Mouse (Mus musculus): ENCODE results near the gene Gm11037. TPM values are rescaled to one million over a fixed set of nuclear protein-coding genes. Genes with fewer than 3 reads are reported as not detected.
"Not testable (repeated sequence)": the region's sequence is repeated elsewhere in the genome, so short reads cannot be mapped to it uniquely, and the experiment has no call there.

Gm11037 gene
- not detected for total RNA-seq (2021)

DNA sequence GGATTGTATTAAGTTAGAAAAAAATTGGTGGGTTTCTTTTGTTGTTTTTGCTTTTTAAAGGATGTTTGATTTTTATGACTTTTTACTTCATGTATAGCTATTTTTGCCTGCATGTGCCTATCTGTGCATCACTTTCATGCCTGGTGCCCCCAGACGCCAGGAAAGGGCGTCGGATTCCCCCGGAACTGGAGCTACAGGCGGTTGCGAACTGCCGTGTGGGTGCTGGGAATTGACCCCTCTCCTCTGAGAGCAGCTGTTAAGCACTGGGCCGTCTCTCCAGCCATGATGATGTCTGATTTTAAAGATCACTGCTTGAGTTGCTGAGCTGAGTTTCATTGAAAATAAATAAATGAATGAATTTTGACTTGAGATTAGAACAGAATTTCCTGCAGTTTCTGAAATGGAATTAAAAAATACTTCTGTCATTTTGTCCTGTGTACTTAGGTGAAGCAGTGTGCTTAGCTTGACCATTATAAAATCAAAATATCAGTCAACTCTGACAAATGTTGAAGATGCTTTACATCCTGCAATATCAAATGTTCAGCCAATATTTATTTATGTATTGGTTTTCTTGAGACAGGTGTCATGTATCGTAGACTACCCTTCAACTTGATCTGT, at the start of gene Gm11037:
TSS of gene Gm11037 (plus strand) at position 568 of the 618 bp plus-strand sequence.
- no peak for DNase-seq

DNA sequence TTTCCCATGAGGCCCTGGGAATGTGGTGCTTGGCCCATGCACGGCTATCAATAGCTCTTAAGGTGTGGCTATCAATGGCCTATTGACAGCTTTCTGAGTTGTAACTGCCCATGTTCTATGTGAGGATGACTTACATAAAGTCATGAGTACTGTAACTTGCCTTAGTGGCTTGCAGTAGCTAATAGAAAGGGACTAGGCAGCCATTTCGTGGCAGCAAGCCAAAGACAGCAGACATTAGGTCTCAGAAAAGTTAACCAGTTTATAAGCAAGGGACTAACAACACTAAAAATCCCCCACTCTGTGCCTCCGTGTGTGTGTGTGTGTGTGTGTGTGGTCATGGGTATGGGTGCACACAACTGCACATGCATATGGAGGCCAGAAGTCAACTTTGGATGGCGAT, 49.1 kb upstream of the Gm11037 start:
- DNase-seq, result no peak

DNA sequence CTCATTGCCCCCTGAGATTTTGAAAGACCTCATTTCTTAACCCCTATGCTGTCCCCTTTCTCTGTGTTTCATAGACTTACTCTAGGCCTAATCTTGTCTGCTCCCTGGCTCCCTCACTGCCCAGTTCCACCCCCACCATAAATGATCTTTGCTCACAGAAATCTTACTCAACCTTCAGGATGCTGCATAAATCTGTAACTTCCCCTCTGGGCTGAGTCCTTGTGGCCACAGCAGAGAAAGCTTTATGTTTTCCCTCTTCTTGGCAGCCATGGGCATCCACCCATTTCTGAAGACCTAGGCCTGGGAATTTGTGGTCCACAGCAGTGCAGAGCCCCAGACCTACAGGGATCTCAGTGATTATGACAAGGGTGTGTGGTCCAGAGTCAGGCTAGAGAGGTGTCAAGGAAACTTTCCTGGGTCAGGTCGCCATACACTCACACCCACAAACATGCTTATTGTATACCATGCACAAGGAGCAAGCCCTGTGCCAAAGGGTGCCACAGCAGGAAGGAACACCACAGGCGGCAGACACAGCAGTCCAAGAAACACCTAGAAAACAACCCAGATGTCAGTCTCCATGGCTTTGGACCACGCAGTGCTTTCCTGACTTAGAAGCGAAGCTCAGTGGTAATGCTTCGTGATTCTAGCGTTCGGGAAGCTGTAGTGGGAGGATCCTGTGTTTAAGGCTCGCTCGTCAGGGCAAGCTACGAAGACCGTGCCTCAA, 46.5 kb upstream of the Gm11037 start, which contains the start of gene Siglec1:
TSS of gene Siglec1 (minus strand) at position 99 of the 724 bp plus-strand sequence.
- DNase-seq, result no peak

DNA sequence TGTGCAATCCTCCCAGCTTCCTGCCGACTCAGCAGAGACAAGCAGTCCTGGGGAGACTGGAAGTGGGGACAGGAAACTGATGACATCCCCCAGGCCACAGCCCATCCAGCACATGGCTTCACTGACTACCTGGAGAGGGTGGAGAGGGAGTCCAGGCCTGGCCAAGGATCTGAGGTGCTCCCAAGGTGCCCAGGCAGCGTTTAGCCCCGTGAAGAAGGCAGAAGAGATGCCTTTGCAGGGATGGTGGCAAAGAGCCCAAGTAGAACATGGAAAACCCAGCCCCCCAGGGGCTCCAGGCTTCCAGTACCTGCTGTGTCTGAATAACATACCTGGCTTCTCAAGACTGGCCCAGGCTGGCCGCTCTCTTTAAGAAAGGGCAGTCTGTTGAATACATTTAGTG, 44.7 kb upstream of the Gm11037 start:
- no peak for DNase-seq

DNA sequence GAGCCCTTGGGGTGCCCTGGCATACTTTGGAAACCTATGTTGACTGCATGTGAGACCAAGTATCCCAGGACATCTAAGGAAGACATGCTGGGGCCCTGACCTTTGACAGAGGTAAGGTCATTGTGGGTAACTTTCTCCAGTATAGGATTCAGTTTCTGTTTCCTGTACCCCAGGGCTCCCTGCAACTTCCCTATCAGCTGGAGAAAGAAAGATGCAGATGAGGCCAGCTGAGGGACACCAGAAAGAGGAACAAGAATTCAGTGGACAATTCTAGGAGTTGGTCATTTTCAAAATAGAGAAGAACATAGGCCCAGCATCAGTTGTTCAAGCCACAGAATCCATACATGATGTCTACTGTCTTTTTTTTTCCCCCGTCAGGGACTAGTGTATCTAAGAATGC, 43.7 kb upstream of the Gm11037 start:
- DNase-seq, result no peak

DNA sequence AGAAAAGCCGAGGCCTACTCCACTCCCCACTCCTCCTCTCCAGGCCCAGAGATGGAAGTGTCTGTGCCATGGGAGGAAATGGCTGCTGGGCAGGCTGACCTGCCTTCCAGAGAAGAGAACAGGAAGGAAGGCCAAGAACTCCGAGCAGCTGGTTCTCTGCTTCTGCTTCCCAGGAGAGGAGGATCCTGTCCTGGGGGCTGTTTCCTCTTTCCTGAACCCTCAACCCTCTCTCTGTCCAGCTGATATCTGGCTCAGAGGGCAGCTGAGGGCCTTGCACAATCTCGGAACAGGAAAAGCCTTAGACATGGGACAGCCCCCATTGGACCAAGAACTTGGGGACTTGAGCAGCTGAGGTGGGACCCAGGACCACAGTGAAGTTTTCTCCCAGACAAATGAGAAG, 42.4 kb upstream of the Gm11037 start:
- no peak for DNase-seq

DNA sequence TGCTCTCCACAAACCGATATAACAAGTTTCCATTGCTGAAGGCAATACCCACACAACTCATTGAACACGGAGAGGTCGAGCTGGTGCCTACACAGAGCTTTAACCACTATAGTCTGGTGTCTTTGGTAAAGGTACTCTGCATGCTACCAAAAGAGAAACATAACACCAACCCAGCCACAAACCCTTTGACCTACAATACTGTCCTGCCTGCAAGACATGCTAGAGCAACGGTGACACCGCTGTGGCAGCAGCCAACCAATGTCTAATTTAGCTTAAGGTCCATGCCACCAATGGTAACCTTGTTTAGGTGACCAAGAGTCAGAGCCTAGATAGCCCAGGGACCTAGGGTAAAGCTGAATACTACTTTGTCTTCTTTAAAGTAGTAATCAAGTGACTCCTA, 39.7 kb upstream of the Gm11037 start:
- DNase-seq, result no peak

DNA sequence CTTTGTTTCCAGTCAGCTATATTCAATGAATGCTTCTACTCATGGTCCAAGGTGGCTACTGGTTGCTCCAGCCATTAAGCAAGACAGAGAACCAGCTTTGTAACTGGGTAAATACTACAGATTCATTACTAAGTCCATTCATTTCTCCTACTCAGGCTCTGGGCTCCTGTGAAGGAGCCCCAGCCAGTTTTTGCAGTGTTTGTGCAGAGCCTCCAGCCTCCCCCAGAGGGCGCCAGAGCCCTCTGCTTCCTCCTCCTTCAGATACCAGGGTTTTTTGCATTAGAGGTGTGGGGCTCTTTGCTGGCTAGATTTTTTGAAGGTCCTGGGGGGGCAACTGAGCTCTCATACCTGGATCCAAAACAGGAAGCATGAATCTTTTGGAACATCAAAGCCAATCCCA, 38.5 kb upstream of the Gm11037 start:
- peak; percentile 75 to 81 for DNase-seq

DNA sequence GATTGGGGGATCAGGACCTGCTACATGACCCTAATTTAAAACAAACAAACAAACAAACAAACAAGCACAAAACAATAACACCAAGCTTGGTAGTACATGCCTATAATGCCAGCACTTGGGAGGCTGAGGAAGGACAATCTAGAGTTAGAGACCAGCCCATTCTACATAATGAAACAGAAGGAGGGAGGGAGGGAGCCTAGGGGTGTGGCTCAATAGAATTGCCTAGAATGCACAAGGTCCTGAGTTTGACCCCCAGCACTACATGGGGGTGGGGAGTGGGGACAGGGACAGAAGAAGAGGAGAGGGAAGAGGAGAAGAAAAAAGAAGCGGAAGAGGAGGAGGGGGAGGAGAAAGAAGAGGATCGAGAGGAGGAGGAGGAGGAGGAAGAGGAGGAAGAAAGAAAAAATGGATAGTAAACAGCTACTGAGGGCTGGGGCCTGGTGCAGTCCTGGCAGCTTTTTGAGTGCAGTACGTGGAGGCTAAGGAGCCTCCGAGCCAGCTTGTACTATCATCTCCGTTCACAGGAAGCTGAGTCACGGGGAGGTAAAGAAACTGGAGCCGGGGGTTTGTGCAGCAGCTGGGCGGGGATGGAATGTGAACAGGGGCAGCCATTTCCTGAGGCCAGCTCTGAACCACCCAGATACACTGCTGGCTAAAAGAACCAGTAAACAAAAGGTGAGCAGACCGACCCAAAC, 37.0 kb upstream of the Gm11037 start:
- no peak for DNase-seq

DNA sequence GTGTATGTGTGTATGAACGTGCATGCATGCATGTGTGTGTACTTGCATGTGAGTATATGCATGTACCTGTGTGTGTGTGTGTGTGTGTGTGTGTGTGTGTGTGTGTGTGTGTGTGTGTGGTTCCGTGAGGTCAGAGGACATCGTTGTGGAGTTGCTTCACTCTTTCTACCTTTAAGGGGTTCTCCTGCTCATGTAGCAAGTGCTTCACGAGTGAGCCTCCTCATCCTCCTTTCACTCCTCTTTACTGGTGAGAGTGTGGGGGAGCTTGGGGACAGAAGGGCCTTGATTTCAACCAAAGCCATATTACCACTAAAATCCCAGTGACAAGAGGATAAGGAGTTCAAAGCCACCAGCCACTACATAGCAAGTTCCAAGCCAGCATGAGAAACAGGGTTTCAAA, 36.2 kb upstream of the Gm11037 start:
- no peak for DNase-seq

DNA sequence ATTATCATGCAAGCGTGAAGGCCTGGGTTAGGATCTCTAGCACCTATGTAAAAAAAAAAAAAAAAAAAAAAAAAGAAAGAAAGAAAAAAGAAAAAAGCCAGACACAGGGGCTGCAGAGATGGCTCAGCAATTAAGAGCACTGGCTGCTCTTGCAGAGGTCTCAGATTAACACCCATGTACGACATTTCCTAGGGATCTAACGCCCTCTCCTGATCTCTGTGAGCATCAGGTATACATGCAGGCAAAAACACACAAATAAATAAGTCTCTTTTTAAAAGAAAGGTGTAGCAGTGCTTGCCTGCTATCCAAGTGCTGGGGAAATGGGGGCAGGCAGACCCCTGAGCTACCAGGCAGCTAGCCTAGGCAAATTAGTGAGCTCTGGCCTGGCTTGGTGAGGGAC, 31.8 kb upstream of the Gm11037 start:
- no peak for DNase-seq

DNA sequence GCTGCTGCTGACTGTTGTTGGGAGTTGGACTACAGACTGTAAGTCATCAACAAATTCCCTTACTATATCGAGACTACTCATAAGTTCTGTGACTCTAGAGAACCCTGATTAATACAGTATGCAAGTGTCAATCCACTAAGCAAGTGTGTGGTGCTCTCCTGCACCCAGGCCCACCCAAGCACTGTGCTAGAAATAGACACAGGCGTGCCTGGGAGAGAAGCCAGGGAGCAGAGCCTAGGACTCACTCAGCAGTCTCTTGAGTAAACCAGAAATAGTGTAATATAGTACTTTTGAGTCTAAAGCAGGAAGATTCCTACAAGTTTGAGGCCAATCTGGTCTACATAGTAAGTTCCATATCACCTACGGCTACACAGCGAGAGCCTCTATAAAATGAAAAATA, 29.3 kb upstream of the Gm11037 start:
- DNase-seq, result no peak

DNA sequence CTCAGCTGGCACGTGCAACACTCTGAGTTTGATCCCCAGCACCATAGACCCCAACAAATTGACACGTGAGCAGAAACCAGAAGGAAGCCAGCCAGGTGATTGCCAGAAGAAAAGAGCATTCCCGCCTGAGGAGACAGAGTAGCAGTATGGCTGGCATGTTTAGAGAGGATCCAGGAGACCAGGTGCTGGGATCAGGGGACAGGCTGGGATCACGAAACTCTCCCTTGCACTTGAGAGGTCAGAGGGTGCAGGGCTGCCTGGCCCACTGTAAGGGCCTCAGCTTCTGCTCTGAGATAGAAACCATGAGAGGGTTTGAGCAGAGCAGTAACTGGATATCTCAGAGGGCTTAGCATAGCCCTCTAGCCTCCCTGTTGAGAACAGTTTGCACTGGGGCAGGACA, 28.2 kb upstream of the Gm11037 start:
- DNase-seq, result not testable (repeated sequence)

DNA sequence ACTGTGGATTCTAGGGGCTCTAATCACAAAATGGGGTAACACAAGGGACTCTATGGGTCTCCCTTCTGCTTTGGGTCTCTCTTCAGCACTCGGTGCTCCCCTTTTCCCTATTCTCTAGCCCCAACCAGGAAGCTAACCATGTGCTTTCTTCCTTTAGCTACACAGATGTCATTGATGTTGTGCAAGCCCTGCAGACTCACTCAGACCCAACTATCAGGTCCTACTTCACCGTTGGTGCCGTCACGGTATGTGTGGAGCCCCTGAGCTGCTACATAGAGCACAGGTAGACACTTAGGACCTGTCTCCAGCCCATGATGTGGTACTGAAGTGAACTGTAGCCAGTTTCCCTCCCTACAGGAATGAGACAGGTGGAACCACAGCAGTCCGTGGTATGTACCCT, 27.3 kb upstream of the Gm11037 start:
- no peak for DNase-seq

DNA sequence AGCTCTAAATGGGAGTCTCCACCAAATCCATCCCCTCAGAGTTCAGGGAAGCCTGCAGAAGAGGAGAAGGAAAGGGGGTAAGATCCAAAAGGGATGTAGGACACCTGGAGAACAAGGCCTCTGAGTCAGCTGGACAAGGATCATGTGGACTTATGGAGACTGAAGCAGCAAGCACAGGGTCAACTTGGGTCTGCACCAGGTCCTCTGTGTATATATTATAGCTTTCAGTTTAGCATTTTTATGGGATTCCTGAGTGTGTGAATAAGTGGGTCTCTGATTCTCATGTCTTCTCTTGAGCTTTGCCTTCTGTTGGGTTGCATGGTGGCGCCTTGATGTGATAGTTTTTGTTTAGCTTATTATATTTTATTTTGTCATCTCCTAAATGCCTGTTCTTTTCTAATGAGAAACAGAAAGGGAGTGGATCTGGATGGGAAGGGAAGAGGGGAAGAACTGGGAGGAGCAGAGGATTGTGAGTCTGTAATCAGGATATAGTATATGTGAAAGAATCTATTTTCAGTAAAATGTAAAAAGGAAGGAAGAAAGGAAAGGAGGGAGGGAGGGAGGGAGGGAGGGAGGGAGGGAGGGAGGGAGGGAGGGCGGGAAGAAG, 14.2 kb upstream of the Gm11037 start:
- no peak for DNase-seq

DNA sequence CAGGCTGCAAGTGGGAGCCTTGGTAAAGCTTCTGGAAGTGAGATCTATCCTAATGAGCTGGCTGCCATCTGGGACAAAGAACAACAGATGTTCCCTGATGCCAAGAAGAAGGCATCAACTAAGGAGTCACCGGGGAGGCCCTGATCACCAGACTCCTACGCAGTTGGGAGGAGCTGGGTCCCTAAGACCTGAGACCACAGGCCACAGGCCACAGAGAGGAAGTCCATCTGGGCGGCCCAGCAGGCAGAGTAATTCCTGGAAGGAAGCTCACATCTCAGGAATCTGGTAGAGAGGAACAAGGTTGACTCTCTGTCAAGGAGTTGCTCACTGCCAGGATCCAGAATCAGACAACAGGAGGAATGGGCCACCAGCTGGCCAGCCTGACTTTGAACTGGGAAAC, 9.1 kb upstream of the Gm11037 start:
- no peak for DNase-seq

DNA sequence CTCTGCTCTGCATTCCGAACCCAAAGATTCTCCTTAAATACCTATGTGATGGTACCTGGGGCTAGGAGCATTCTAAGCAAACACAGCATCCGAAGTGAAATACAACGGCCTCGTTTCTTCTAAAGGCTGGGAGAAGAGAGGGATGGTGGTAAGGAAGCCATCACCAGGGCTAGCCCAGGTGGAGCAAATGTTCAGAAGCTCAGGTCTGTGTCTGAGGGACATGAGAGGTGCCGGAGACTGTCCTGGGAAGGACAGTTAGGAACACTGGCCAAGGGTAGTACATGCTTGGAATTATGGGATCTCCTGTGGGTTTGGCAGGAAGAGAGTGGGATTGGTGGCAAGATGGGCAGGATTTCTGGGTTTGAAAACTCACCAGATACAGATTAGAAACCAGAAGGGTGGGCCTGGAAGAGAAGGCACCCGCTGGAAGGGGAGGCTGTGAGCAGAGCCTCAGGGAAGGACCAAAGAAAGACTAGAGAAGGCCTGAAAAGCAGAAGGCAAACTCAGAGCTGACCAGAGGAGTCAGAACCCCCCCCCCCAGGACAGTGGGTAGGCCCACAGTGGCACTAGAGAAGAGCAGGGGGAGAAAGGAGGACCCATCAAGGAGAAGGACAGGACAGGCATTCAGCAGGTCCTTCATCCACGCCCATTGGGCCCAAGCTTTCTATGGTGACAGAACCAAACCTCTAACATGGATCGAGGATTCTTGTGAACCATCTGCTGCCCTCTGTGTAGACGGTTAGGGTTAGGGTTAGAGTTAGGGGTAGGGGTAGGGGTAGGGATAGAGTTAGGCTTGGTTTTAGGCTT, 7.9 kb upstream of the Gm11037 start:
- no peak for DNase-seq

DNA sequence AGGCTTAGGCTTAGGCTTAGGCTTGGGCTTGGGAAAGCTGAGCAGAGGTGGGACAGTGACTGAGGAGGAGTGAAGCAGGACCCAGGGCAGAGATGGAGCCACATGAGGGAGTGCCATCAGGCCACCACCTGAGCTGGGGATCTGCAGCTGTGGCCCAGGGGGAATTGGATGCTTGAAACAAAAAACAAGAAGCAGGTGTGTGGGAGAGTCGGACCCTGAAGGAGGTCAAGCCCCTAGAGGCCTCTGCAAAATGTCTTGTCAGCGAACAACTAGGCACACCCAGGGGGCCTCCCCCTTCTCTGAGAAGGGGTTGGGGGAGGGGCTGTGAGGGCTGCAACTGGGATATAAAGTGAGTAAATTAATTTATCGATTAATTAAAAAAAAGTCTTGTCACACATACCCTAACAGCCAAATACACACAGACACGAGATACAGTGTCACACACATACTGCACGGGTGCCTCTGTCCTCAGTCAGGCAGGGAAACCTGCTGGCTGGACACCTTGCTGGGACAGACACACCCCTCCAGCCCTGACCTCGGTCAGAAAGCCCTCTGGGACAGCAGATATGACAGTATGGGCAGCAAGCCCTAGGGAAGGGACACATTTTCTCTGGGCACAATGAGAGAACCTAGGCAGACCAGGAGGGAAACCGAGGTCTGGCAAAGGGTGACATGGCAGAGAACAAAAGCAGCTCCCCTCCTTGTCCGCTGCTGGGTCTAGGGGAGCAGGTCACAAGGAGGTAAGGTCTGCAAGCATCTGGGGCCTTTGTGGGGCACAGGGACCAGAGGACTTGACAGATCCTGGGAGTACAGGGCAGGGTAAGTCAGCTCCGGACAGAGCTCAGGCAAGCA, 7.1 kb upstream of the Gm11037 start:
- DNase-seq, result no peak

DNA sequence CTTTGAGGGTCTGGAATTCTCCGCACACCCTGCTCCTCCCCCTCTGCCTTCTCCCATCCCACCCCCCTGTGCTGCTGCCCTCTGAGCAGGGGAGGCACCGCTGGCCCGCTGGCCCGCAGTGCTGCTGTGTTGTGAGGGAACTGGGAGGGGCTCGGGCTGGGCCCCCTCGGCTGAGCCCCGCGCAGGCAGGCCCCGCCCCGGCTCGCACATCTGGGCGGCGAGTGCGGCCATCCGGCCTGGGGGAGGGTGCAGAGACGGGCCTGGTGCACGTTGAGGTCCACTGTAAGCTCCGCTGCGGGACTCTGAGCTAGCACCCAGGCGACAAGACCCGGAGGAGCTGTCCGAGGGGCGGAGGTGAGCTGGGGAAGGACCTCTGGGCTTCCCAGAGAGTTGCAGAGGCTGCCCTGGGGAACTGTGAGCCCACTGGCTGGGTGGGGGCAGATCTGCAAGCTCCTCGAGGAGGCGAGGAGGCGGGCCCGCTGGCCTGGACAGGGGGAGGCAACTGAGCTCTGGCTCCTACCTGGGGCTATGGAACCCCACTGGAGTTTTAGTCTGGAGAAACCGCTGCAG, 6.1 kb upstream of the Gm11037 start, which contains the start of gene Hspa12b:
TSS of gene Hspa12b (plus strand) at position 120 of the 570 bp plus-strand sequence.
- DNase-seq, result no peak

DNA sequence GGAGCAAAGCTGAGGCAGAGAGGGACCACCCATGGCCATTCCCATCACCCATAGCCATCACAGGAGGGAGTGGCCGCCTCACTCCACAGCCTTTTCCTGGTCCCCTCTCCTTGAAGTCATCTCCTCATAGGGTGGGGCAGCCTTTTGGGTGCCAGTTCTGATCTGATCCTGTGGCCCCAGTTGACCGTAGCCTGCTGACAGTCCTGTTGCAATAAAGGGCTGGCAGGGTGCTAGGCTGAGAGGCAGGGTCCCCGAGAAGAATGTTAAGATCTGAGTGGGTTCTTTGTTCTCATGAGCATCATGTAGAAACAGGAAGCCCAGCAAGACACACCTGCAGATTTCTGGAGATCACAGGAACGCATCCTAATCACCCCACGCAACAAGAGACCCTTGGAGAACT, 5.1 kb upstream of the Gm11037 start:
- no peak for DNase-seq

DNA sequence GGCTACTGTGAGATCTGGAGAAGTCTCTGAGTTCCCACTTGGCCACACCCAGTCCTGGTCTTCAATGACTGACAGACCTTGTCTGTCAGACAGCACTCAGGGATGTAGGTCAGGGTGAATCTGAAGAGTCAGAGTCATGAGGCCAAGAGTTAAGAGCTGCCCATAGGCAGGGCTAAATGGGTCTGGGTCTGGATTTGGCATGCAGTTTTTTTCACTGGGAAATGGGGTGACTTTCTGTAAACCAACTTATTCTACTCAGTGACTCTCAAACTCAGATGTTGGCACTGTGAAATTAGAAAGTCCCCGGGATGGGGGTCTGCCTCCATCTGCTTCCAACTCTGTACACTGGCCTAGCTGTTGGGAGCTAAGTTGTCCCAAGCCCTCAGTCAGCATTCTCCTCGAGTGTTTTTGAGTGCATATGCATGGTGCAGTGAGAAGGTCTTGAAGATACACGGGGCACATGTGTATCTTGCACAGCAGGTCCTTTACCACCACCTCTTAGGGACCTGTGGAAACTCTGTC, 4.6 kb upstream of the Gm11037 start:
- no peak for DNase-seq

Data from layer of hippocampus, postnatal 36 days (tissue).